Mouse (Mus musculus): ENCODE data around the gene Csnk1g2.
A peak's percentile ranks its signal among the peaks of the same experiment; 100 is the strongest.
"Not testable (repeated sequence)": the region's sequence is repeated elsewhere in the genome, so short reads cannot be mapped to it uniquely, and the experiment has no call there.

Gene Csnk1g2

GRCm38 (mm10) chr10:80602698-80603325 lies 19.8 kb upstream of the Csnk1g2 start, which contains the start of the genes Scamp4 and Adat3:
Scamp4 (plus strand) TSS chr10:80602872.
Adat3 (plus strand) TSS chr10:80602880.
- peak; percentile 93 to 96 for DNase-seq (ENCODE audit: low spot score in 2 of 2)

GRCm38 (mm10) chr10:80603364-80603763 lies 19.3 kb upstream of the Csnk1g2 start:
- DNase-seq (ENCODE audit: low spot score in 2 of 2), result no peak

- DNase-seq (ENCODE audit: low spot score in 2 of 2), result no peak
Measured at GRCm38 (mm10) chr10:80604001-80604509, 18.6 kb upstream of the Csnk1g2 start.

- DNase-seq (ENCODE audit: low spot score in 2 of 2), result no peak
Measured at GRCm38 (mm10) chr10:80604988-80605387, 17.6 kb upstream of the Csnk1g2 start.

GRCm38 (mm10) chr10:80605721-80606120 lies 16.9 kb upstream of the Csnk1g2 start, which contains the start of gene Gm49322:
Gm49322 (plus strand) TSS chr10:80606021.
- DNase-seq (ENCODE audit: low spot score in 2 of 2), result not testable (repeated sequence)

GRCm38 (mm10) chr10:80606306-80606705 lies 16.3 kb upstream of the Csnk1g2 start:
- no peak for DNase-seq (ENCODE audit: low spot score in 2 of 2)

GRCm38 (mm10) chr10:80606737-80607350 lies 15.8 kb upstream of the Csnk1g2 start:
- no peak for DNase-seq (ENCODE audit: low spot score in 2 of 2)

- DNase-seq (ENCODE audit: low spot score in 2 of 2), result no peak
Measured at GRCm38 (mm10) chr10:80608435-80608834, 14.2 kb upstream of the Csnk1g2 start.

GRCm38 (mm10) chr10:80609269-80609924 lies 13.2 kb upstream of the Csnk1g2 start:
- no peak for DNase-seq (ENCODE audit: low spot score in 2 of 2)

GRCm38 (mm10) chr10:80610116-80610785 lies 12.4 kb upstream of the Csnk1g2 start:
- DNase-seq (ENCODE audit: low spot score in 2 of 2), result no peak

GRCm38 (mm10) chr10:80611024-80611423 lies 11.6 kb upstream of the Csnk1g2 start:
- no peak for DNase-seq (ENCODE audit: low spot score in 2 of 2)

GRCm38 (mm10) chr10:80611905-80612304 lies 10.7 kb upstream of the Csnk1g2 start:
- DNase-seq (ENCODE audit: low spot score in 2 of 2), result no peak

GRCm38 (mm10) chr10:80613821-80614220 lies 8.8 kb upstream of the Csnk1g2 start:
- DNase-seq (ENCODE audit: low spot score in 2 of 2), result no peak

GRCm38 (mm10) chr10:80614351-80614750 lies 8.3 kb upstream of the Csnk1g2 start:
- DNase-seq (ENCODE audit: low spot score in 2 of 2), result no peak

GRCm38 (mm10) chr10:80618181-80618580 lies 4.5 kb upstream of the Csnk1g2 start:
- DNase-seq (ENCODE audit: low spot score in 2 of 2), result no peak

- no peak for DNase-seq (ENCODE audit: low spot score in 2 of 2)
Measured at GRCm38 (mm10) chr10:80619465-80620244, 3.0 kb upstream of the Csnk1g2 start.

- DNase-seq (ENCODE audit: low spot score in 2 of 2), result no peak
Measured at GRCm38 (mm10) chr10:80620365-80620764, 2.3 kb upstream of the Csnk1g2 start.

GRCm38 (mm10) chr10:80620796-80621689 lies 1.6 kb upstream of the Csnk1g2 start:
- DNase-seq (ENCODE audit: low spot score in 2 of 2), result no peak

- DNase-seq (ENCODE audit: low spot score in 2 of 2), result no peak
Measured at GRCm38 (mm10) chr10:80621690-80621939, 1.0 kb upstream of the Csnk1g2 start.

- peak; percentile 99 for DNase-seq (ENCODE audit: low spot score in 2 of 2)
Measured at GRCm38 (mm10) chr10:80621940-80622660, 538 bp upstream of the Csnk1g2 start.

Data from frontal cortex, postnatal 14 days (tissue).